Mouse (Mus musculus) neural tube, embryonic 11.5 days (tissue): Measurements from ENCODE around the gene Hus1. TPM values are rescaled to one million over a fixed set of nuclear protein-coding genes. Genes with fewer than 3 reads are reported as not detected.

Experiments
- ATAC-seq: fragments of 200-750 bp; cut with Nextera tagmentation; 2 replicates; pipeline ENCODE4 v1.8.0; 2017; ENCODE audit warnings: moderate number of reproducible peaks, mild to moderate bottlenecking, moderate TSS enrichment, moderate library complexity; ENCODE audit not compliant: insufficient read depth, low FRiP score, low TSS enrichment
- DNase-seq: peaks from one replicate; pipeline ENCODE4 v3.0.0-alpha.2; 2015; ENCODE audit warnings: low spot score
- H3K27ac ChIP-seq: fragments of 300-500 bp; sonication (generic); 2 replicates; pipeline ENCODE4 v1.5.1; 2014; ENCODE audit warnings: low read depth, mild to moderate bottlenecking, low read length
- H3K27me3 ChIP-seq: fragments of 300-500 bp; sonication (generic); 2 replicates; pipeline ENCODE4 v1.6.1; 2014; ENCODE audit warnings: mild to moderate bottlenecking, low read length, mixed read lengths; ENCODE audit not compliant: control insufficient read depth, insufficient read depth
- H3K36me3 ChIP-seq: fragments of 300-500 bp; sonication (generic); 2 replicates; pipeline ENCODE4 v1.6.1; 2014; ENCODE audit warnings: mild to moderate bottlenecking, low read length, moderate library complexity, mixed read lengths; ENCODE audit not compliant: control insufficient read depth, insufficient read depth
- H3K4me1 ChIP-seq: fragments of 300-500 bp; sonication (generic); 2 replicates; pipeline ENCODE4 v1.6.1; 2014; ENCODE audit warnings: low read length, mixed read lengths; ENCODE audit not compliant: control insufficient read depth, insufficient read depth
- H3K4me2 ChIP-seq: fragments of 300-500 bp; sonication (generic); 2 replicates; pipeline ENCODE4 v1.6.1; 2014; ENCODE audit warnings: low read depth, mild to moderate bottlenecking, moderate library complexity
- H3K4me3 ChIP-seq: fragments of 300-500 bp; sonication (generic); 2 replicates; pipeline ENCODE4 v1.5.1; 2014; ENCODE audit warnings: low read depth, low read length
- H3K9ac ChIP-seq: fragments of 300-500 bp; sonication (generic); 2 replicates; pipeline ENCODE4 v1.6.1; 2014; ENCODE audit warnings: mild to moderate bottlenecking, low read length
- H3K9me3 ChIP-seq: fragments of 300-500 bp; sonication (generic); 2 replicates; pipeline ENCODE4 v1.6.1; 2016; ENCODE audit warnings: low read length; ENCODE audit not compliant: control insufficient read depth
- WGBS: fragments of 180-500 bp; shearing (Covaris S2); extraction: QIAGEN DNeasy Blood & Tissue Kit; methylation state at CpG from one replicate; pipeline ENCODE4 v1.1.7; 2014; 5-methylcytosine and 5-hydroxymethylcytosine counted together
- polyA plus RNA-seq: library from polyadenylated mRNA; unstranded; fragments of >200 nt; fragmentation: Nextera tagmentation; extraction: Ambion mirVana; gene quantifications from 2 replicates; pipeline ENCODE4 v1.2.1, GENCODE M21; 2014

Hus1 gene
- polyA plus RNA-seq, 1 experiment from 2014 or later: 23.3 TPM

GRCm38 (mm10) chr11:8968094-8968493 lies 42.9 kb downstream of the Hus1 start:
- H3K27me3 ChIP-seq: no peaks in the 10 kb centered on the region
- DNase-seq: no peak
- WGBS: 95% methylated on average over 7 of the region's 7 CpGs
- H3K36me3 ChIP-seq: no peaks in the 10 kb centered on the region
- no peak overlapping the region for H3K9ac ChIP-seq
- no peak overlapping the region for H3K27ac ChIP-seq
- H3K4me1 ChIP-seq: no peaks in the 10 kb centered on the region
- H3K4me2 ChIP-seq: no peak overlapping the region
- ATAC-seq: no peak
- no peak overlapping the region for H3K4me3 ChIP-seq
- H3K9me3 ChIP-seq: no peaks in the 10 kb centered on the region

- Histone ChIP-seq H3K4me3 (no peak overlapping the region), H3K9me3 (no peaks in the 10 kb centered on the region), H3K27ac (no peak overlapping the region), H3K36me3 (no peaks in the 10 kb centered on the region), H3K27me3 (no peaks in the 10 kb centered on the region), H3K9ac (no peak overlapping the region), H3K4me2 (no peak overlapping the region), H3K4me1 (no peaks in the 10 kb centered on the region)
- WGBS: 69% methylated on average over 10 of the region's 10 CpGs
- no peak for ATAC-seq
- DNase-seq: peak; percentile 8
Measured at GRCm38 (mm10) chr11:8958572-8958971, 52.4 kb downstream of the Hus1 start.

DNA sequence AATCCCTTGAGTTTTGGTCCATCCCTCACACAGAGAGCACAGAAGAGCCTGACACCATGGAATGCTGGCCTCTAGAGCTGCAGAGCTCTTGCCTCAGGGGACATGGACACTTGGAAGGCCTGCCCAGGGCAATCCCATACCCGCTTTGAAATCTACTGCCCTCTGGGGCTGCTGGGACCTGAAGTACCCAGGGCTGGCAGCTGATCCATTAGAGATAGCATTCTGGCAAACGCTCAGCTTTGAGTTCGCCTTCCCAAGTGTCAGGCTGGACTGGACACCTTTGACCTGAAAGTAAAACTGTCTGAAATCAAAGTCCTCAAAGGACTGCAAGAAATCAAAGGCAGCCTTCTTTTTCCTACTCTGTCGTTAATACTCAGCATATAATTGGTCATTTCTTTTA lies 52.9 kb downstream of the Hus1 start:
- Histone ChIP-seq H3K27me3 (no peaks in the 10 kb centered on the region), H3K36me3 (no peaks in the 10 kb centered on the region), H3K9me3 (no peaks in the 10 kb centered on the region), H3K27ac (no peak overlapping the region), H3K4me3 (no peak overlapping the region), H3K9ac (no peak overlapping the region), H3K4me1 (no peaks in the 10 kb centered on the region), H3K4me2 (no peak overlapping the region)
- ATAC-seq (no peak), DNase-seq (no peak)
- 80% methylated on average over 4 of the region's 4 CpGs for WGBS

GRCm38 (mm10) chr11:8957023-8957422 lies 54.0 kb downstream of the Hus1 start:
- 67% methylated on average over 6 of the region's 6 CpGs for WGBS
- no peak for ATAC-seq
- Histone ChIP-seq H3K9me3 (no peaks in the 10 kb centered on the region), H3K4me2 (no peak overlapping the region), H3K36me3 (no peaks in the 10 kb centered on the region), H3K27me3 (no peaks in the 10 kb centered on the region), H3K27ac (no peak overlapping the region), H3K4me3 (no peak overlapping the region), H3K9ac (no peak overlapping the region), H3K4me1 (no peaks in the 10 kb centered on the region)
- DNase-seq: no peak

DNA sequence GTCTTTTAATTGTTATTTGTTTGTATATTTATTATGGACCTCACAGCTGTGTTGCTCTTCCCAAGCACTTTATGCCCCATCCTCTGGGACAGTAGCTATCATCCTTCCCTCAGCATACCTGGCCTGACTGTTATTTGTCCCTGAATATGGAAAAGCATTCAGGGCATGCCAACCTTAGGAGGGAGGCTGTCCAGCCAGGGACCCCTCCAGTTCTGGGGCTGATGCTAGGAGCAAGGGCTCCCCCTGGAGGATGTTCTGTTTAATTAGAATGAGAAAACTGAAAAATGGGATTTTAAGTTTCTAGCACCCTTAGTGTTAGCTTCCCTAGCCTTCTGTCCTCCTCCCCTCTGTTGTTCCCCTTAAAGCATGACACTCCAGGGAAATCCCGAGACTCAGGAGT lies 55.3 kb downstream of the Hus1 start:
- ATAC-seq (peak; percentile 39; the same call in 1 of the 2 replicates), DNase-seq (peak; percentile 52)
- 17% methylated on average over 1 of the region's 1 CpGs for WGBS
- H3K9me3 ChIP-seq: no peaks in the 10 kb centered on the region
- H3K27me3 ChIP-seq: no peaks in the 10 kb centered on the region
- H3K4me2 ChIP-seq: no peak overlapping the region
- no peak overlapping the region for H3K4me3 ChIP-seq
- H3K9ac ChIP-seq: no peak overlapping the region
- H3K36me3 ChIP-seq: no peaks in the 10 kb centered on the region
- no peak overlapping the region for H3K27ac ChIP-seq
- no peaks in the 10 kb centered on the region for H3K4me1 ChIP-seq

DNA sequence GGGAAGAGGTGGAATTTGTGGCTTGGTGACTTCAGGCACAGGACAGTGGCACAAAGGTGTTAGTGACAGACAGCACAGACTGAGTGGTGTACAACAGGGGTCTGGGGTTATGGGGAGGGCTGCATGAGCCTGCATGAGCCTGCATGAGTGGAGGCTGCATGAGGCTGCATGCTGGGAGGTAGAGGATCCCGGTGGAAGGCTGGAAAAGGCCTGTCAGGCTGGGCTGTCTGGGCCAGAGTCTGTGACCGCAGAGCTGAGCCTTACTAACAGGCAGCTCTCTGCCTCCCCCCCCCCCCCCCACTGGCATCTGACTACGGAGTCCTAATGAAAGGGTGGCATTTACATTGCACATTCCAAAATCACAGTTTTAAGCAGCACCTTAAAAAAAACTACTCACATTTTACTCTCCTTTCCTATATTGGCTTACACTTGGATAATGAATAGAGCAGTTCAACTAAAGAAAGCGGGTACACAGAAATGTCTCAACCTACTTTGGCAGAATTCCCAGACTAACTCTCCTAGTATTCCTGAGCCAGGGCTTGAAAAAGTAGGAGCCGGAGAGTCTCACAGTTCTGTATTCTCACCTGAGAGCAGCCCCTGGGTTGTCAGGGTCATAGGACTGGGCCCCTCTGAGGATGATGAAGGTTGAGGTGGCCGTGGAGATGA lies 61.1 kb downstream of the Hus1 start:
- DNase-seq: no peak
- no peak overlapping the region for H3K4me3 ChIP-seq
- 84% methylated on average over 5 of the region's 6 CpGs for whole genome bisulfite sequencing
- H3K9me3 ChIP-seq: no peaks in the 10 kb centered on the region
- H3K4me2 ChIP-seq: no peak overlapping the region
- no peaks in the 10 kb centered on the region for H3K4me1 ChIP-seq
- no peak overlapping the region for H3K9ac ChIP-seq
- H3K36me3 ChIP-seq: no peaks in the 10 kb centered on the region
- ATAC-seq: no peak
- H3K27ac ChIP-seq: no peak overlapping the region
- no peaks in the 10 kb centered on the region for H3K27me3 ChIP-seq

DNA sequence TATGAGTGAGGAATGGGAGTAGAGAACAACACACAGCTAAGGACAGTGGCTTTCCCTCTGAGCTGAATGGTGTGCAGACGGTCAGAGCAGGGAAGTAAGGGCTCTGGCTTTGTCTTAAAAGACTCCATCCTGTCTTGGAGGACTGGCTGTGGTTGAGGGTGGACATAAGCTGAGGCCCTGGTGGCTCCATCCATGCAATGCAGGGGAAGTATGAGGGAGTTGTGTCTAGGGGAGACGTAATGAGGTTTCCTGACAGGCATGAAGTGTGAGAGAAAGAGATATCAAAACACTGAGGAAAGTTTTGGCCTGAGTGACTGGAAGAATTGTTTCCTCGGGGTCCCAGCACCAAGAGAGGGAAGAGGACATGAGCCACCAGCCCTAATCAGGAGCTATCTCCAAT lies 62.1 kb downstream of the Hus1 start:
- Histone ChIP-seq H3K4me1 (no peaks in the 10 kb centered on the region), H3K4me2 (no peak overlapping the region), H3K27ac (no peak overlapping the region), H3K36me3 (no peaks in the 10 kb centered on the region), H3K9me3 (no peaks in the 10 kb centered on the region), H3K4me3 (no peak overlapping the region), H3K9ac (no peak overlapping the region), H3K27me3 (no peaks in the 10 kb centered on the region)
- WGBS: 70% methylated on average over 3 of the region's 3 CpGs
- no peak for DNase-seq
- no peak for ATAC-seq

DNA sequence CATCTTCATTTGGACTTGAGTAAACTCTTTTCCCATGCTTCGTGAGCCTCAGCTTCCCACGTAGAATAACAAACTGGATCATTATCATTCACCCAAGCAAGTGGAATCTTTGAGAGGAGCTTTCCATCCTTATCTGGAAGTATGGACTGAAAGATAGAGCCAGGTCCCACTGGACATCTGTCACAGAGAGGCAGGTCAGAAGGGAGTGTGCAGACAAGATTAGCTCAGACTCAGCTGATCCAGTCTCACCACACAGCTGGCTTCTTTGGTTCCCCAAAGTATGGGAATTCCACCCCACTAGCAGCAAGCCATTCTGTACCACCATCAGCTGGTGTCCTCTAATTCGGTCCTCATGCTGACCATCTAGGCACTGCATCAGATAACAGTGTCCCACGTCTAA lies 66.9 kb downstream of the Hus1 start:
- Histone ChIP-seq H3K27me3 (no peaks in the 10 kb centered on the region), H3K4me2 (no peak overlapping the region), H3K9me3 (no peaks in the 10 kb centered on the region), H3K4me1 (no peaks in the 10 kb centered on the region), H3K36me3 (no peaks in the 10 kb centered on the region), H3K9ac (no peak overlapping the region), H3K4me3 (no peak overlapping the region), H3K27ac (no peak overlapping the region)
- DNase-seq (no peak), ATAC-seq (no peak; the same call in 1 of the 2 replicates)
- WGBS: 88% methylated on average over 4 of the region's 4 CpGs
